Mouse (Mus musculus): Measurements from ENCODE around the gene Nedd4. TPM values are rescaled to one million over a fixed set of nuclear protein-coding genes. Genes with fewer than 3 reads are reported as not detected.

Gene Nedd4
- 173 and 176 TPM in 2 replicates for polyA plus RNA-seq (2016; fragmentation: Nextera tagmentation; extraction: Ambion mirVana)

- peak within 1 kb of the TSS; percentile 97 for H3K9ac ChIP-seq
- H3K4me3 ChIP-seq: peak within 1 kb of the TSS; percentile 93
- H3K27me3 ChIP-seq (replicated peaks): no peaks in the 10 kb centered on the region
- H3K9me3 ChIP-seq (replicated peaks): no peaks in the 10 kb centered on the region
- peak within 1 kb of the TSS; percentile 97 for H3K27ac ChIP-seq
- H3K4me1 ChIP-seq: peaks cover 61% of the 10 kb centered on the region
- WGBS (ENCODE audit: insufficient replicate concordance): under 1% methylated on average over 58 of the region's 83 CpGs
- peaks cover 33% of the 10 kb centered on the region for H3K36me3 ChIP-seq
- peak within 1 kb of the TSS; percentile 91 for H3K4me2 ChIP-seq
- ATAC-seq: peak; percentile 90
Observed at GRCm38 (mm10) chr9:72661895-72662661, at the start of gene Nedd4. TSS of gene Nedd4 (plus strand) at chr9:72662346.

- 88% methylated on average over 2 of the region's 2 CpGs for WGBS (ENCODE audit: insufficient replicate concordance)
- H3K36me3 ChIP-seq: peaks cover 40% of the 10 kb centered on the region
- no peak overlapping the region for H3K4me2 ChIP-seq
- H3K9ac ChIP-seq: no peak overlapping the region
- no peak overlapping the region for H3K27ac ChIP-seq
- H3K9me3 ChIP-seq (replicated peaks): no peaks in the 10 kb centered on the region
- H3K4me3 ChIP-seq: no peak overlapping the region
- ATAC-seq: no peak
- peaks cover 5% of the 10 kb centered on the region; the same call in 1 of the 2 replicates for H3K4me1 ChIP-seq
- no peaks in the 10 kb centered on the region for H3K27me3 ChIP-seq (replicated peaks)
Observed at GRCm38 (mm10) chr9:72613884-72614283, 48.3 kb upstream of the Nedd4 start.

- Histone ChIP-seq H3K36me3 (peaks cover 44% of the 10 kb centered on the region), H3K4me3 (no peak overlapping the region), H3K9ac (no peak overlapping the region), H3K4me1 (peaks cover 5% of the 10 kb centered on the region; the same call in 1 of the 2 replicates), H3K9me3 (replicated peaks) (no peaks in the 10 kb centered on the region), H3K27me3 (replicated peaks) (no peaks in the 10 kb centered on the region), H3K27ac (no peak overlapping the region), H3K4me2 (no peak overlapping the region)
- no peak for ATAC-seq
- WGBS (ENCODE audit: insufficient replicate concordance): 79% methylated on average over 6 of the region's 6 CpGs
Observed at GRCm38 (mm10) chr9:72614786-72615480, 47.2 kb upstream of the Nedd4 start.

- Histone ChIP-seq H3K9ac (no peak overlapping the region), H3K27ac (no peak overlapping the region), H3K27me3 (replicated peaks) (no peaks in the 10 kb centered on the region), H3K36me3 (peaks cover 37% of the 10 kb centered on the region), H3K4me1 (peaks cover 3% of the 10 kb centered on the region; the same call in 1 of the 2 replicates), H3K4me3 (no peak overlapping the region), H3K9me3 (replicated peaks) (no peaks in the 10 kb centered on the region), H3K4me2 (no peak overlapping the region)
- ATAC-seq: no peak
- 78% methylated on average over 3 of the region's 3 CpGs for WGBS (ENCODE audit: insufficient replicate concordance)
Observed at GRCm38 (mm10) chr9:72618037-72618436, 44.1 kb upstream of the Nedd4 start.

- ATAC-seq: no peak
- no peak overlapping the region for H3K27ac ChIP-seq
- 77% methylated on average over 1 of the region's 1 CpGs for WGBS (ENCODE audit: insufficient replicate concordance)
Observed at GRCm38 (mm10) chr9:72623605-72624004, 38.5 kb upstream of the Nedd4 start.

GRCm38 (mm10) chr9:72627598-72627997 is 34.5 kb upstream of the Nedd4 start:
- no peak for ATAC-seq
- Histone ChIP-seq H3K36me3 (no peaks in the 10 kb centered on the region), H3K27me3 (replicated peaks) (no peaks in the 10 kb centered on the region), H3K27ac (no peak overlapping the region), H3K4me2 (no peak overlapping the region), H3K9ac (no peak overlapping the region), H3K9me3 (replicated peaks) (no peaks in the 10 kb centered on the region), H3K4me3 (no peak overlapping the region), H3K4me1 (peaks cover 7% of the 10 kb centered on the region)
- WGBS (ENCODE audit: insufficient replicate concordance): 71% methylated on average over 1 of the region's 1 CpGs

More at GRCm38 (mm10) chr9:72623605-72624004, 38.5 kb upstream of the Nedd4 start:
- no peak overlapping the region for H3K4me3 ChIP-seq
- 0 out of 2 replicates have a peak, but pooled peaks cover 2% of the 10 kb centered on the region for H3K4me1 ChIP-seq
- H3K4me2 ChIP-seq: no peak overlapping the region
- no peaks in the 10 kb centered on the region for H3K27me3 ChIP-seq (replicated peaks)
- no peaks in the 10 kb centered on the region for H3K9me3 ChIP-seq (replicated peaks)
- H3K9ac ChIP-seq: no peak overlapping the region
- H3K36me3 ChIP-seq: peaks cover 10% of the 10 kb centered on the region

DNA sequence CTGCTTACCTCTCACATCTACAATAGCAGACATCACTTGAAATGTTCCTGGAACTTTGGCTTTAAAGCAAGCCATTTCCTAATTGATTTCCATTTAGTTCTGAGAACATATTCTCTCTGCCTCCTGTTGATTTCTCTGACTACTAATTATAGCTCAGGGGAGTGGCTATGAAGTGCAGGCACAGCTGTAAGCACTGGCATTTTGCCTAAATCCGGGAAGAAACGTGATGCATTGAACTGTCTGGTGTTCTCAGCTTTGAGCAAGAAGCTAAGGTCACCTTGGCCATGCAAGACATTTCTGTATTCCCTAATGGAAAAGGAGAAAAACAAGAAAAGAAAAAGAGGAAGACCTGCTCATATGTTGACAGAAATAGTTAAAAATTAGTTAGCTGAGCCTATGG is 33.6 kb upstream of the Nedd4 start:
- no peak overlapping the region for H3K4me2 ChIP-seq
- no peak for ATAC-seq
- no peaks in the 10 kb centered on the region for H3K36me3 ChIP-seq
- H3K4me1 ChIP-seq: peaks cover 7% of the 10 kb centered on the region
- no peak overlapping the region for H3K9ac ChIP-seq
- H3K27me3 ChIP-seq (replicated peaks): no peaks in the 10 kb centered on the region
- H3K27ac ChIP-seq: no peak overlapping the region
- no peaks in the 10 kb centered on the region for H3K9me3 ChIP-seq (replicated peaks)
- WGBS (ENCODE audit: insufficient replicate concordance): 35% methylated on average over 2 of the region's 2 CpGs
- H3K4me3 ChIP-seq: no peak overlapping the region

- Histone ChIP-seq H3K4me2 (no peak overlapping the region), H3K9ac (no peak overlapping the region), H3K4me3 (no peak overlapping the region), H3K4me1 (peaks cover 7% of the 10 kb centered on the region), H3K9me3 (replicated peaks) (no peaks in the 10 kb centered on the region), H3K27ac (no peak overlapping the region), H3K27me3 (replicated peaks) (no peaks in the 10 kb centered on the region), H3K36me3 (no peaks in the 10 kb centered on the region)
- WGBS (ENCODE audit: insufficient replicate concordance): 19% methylated on average over 1 of the region's 1 CpGs
- ATAC-seq: peak; percentile 44; the same call in 1 of the 2 replicates
Observed at GRCm38 (mm10) chr9:72632198-72632597, 29.9 kb upstream of the Nedd4 start.

DNA sequence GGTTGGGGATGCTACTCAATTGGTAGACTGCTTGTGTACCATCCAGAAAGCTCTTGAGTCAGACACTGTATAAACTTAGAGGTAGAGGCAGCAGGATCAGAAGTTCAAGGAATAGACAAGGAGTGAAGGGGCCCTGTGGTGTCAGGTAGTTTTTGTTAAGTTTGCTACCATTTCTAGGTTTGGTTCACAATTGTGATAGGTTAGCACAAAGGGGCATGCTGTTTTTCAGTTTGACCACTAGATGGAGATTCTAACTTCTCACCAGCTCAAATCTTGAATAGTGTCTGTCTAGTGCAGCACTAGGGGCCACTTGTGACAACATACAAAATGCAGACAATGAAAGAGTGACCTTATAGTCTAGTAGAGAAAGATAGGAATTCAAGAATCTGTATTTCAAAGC is 27.0 kb upstream of the Nedd4 start:
- Histone ChIP-seq H3K36me3 (no peaks in the 10 kb centered on the region), H3K4me3 (no peak overlapping the region), H3K27ac (no peak overlapping the region), H3K9me3 (replicated peaks) (no peaks in the 10 kb centered on the region), H3K9ac (no peak overlapping the region), H3K4me1 (peaks cover 17% of the 10 kb centered on the region), H3K27me3 (replicated peaks) (no peaks in the 10 kb centered on the region), H3K4me2 (no peak overlapping the region)
- ATAC-seq: no peak

DNA sequence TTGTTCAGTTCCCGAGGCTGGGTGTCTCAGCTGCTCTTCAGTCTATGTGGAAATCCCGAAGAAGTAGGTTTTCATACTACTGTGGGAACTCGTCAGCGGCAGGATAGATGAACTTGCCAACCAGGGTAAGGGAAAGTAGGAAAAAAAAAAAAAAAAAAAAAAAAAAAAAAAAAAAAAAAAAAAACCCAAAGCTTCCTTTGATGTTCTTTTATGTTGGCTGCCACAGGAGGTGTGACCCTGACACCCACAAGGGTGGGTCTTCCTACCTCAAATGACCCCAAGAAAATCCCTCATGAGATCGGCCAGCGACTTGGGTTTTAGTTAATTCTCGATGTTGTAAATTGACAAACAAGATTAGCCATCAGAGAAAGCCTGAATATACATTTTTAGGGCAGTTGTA is 25.6 kb upstream of the Nedd4 start:
- 75% methylated on average over 7 of the region's 7 CpGs for WGBS (ENCODE audit: insufficient replicate concordance)
- ATAC-seq: no peak
- Histone ChIP-seq H3K27me3 (replicated peaks) (no peaks in the 10 kb centered on the region), H3K4me3 (no peak overlapping the region), H3K27ac (no peak overlapping the region), H3K4me1 (peaks cover 31% of the 10 kb centered on the region), H3K36me3 (no peaks in the 10 kb centered on the region), H3K9me3 (replicated peaks) (no peaks in the 10 kb centered on the region), H3K9ac (no peak overlapping the region), H3K4me2 (no peak overlapping the region)

- no peak for ATAC-seq
Observed at GRCm38 (mm10) chr9:72637243-72637642, 24.9 kb upstream of the Nedd4 start.

More at GRCm38 (mm10) chr9:72637243-72637642, 24.9 kb upstream of the Nedd4 start:
- no peak overlapping the region for H3K9ac ChIP-seq
- 75% methylated on average over 8 of the region's 8 CpGs for WGBS (ENCODE audit: insufficient replicate concordance)
- no peaks in the 10 kb centered on the region for H3K27me3 ChIP-seq (replicated peaks)
- H3K4me1 ChIP-seq: peaks cover 31% of the 10 kb centered on the region
- H3K36me3 ChIP-seq: no peaks in the 10 kb centered on the region
- no peaks in the 10 kb centered on the region for H3K9me3 ChIP-seq (replicated peaks)
- H3K4me2 ChIP-seq: no peak overlapping the region
- H3K4me3 ChIP-seq: no peak overlapping the region
- H3K27ac ChIP-seq: no peak overlapping the region

Measured in liver, embryonic 12.5 days (tissue).